Mouse (Mus musculus) cortical plate, adult 2 months (tissue): Measurements from ENCODE around the gene Olfr455.

Source experiments
- CTCF ChIP-seq: fragments of 200-500 bp; IDR thresholded peaks from 2 replicates; pipeline ENCODE4 v1.5.1; 2011; ENCODE audit warnings: mild to moderate bottlenecking, control low read depth, low read length; ENCODE audit not compliant: insufficient read depth; ENCODE audit errors: extremely low read depth
- POLR2A ChIP-seq: fragments of 200-500 bp; IDR thresholded peaks from 2 replicates; pipeline ENCODE4 v1.6.1; 2011; ENCODE audit warnings: mild to moderate bottlenecking, low read length, control low read depth; ENCODE audit not compliant: insufficient read depth; ENCODE audit errors: extremely low read depth

DNA sequence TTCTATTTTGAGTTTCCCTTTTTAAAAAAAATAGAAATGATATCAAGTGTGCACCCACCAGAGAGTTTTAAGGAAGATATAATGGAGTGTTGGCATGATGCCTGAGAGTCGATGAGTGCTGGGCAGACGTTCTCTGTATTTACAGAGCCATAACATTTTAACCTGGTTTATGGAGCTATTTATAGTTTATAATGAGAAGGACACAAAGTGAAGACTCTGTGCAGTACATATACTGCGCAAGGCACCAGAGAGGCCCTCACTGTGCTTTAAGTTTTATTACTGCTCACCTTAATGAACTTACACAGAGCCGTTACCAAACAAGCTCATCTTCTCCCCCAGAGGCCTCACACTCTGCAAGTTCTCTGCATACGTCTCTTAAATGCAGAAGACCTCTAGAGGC is 13.5 kb upstream of the Olfr455 start:
- TF ChIP-seq POLR2A (no peak), CTCF (no peak)
